Mouse (Mus musculus) heart, postnatal 0 days (tissue): Measurements from ENCODE around the gene Palm3.

ENCODE experiments used
- CTCF ChIP-seq: IDR thresholded peaks from 2 replicates; pipeline ENCODE4 v1.5.1; 2016; ENCODE audit warnings: antibody characterized with exemption, control low read depth, low read depth
- EP300 ChIP-seq: IDR thresholded peaks from 2 replicates; pipeline ENCODE4 v1.6.1; 2016; ENCODE audit warnings: antibody characterized with exemption, low read depth

DNA sequence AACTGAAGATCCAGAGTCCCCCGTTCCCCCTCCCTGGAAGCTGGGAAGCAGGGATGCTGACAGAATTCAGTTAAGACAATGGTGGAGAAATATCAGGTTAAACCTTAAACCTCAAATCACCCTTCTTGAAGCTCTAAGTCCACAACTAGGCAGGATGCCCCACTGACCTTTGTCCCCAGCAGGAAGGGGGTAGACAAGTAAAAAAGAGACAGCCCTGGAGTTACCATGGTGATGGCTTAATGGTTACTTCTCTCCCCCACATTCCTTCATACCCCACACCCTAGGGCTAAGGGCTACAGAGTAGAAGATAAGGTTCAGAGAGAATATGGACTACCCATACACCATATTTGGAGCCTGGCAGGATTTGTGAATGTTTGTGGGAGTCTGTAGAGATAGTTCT is 2.4 kb downstream of the Palm3 start:
- TF ChIP-seq CTCF (no peak), EP300 (no peak)
